ENCODE assay signal across 9 mouse cellular contexts in genomic region chr13:60242447-60243109, GRCm38 (mm10).
DNase-seq lines count a peak whose midpoint lies in the region; ATAC-seq and TF ChIP-seq lines count a peak whose summit lies in the region.
"Had no signal": no experiment of that assay in that cellular context is flagged by ENCODE, and none has a peak within 500 bp of the region (broad histone marks: within the 10 kb centered on the region; RNA-seq: fewer than 3 reads in every experiment).

No protein-coding gene starts in this region.

- no peak overlapping the region for H3K4me3 ChIP-seq in intestine, embryonic 14.5 days (ENCODE audit: low read depth, low read length)
- no peak overlapping the region for H3K4me3 ChIP-seq in intestine, postnatal 0 days (ENCODE audit: low read depth, low read length)
- no peak overlapping the region for H3K4me3 ChIP-seq in limb, embryonic 12.5 days (replicated peaks)
- H3K4me3 ChIP-seq: myocyte had no signal

- H3K4me2 ChIP-seq in intestine, embryonic 14.5 days (ENCODE audit: low read length), result no peak overlapping the region; the same call in 1 of the 2 replicates
- H3K4me2 ChIP-seq in intestine, postnatal 0 days (replicated peaks; ENCODE audit: low read depth), result no peak overlapping the region
- H3K4me2 ChIP-seq in limb, embryonic 12.5 days, result peak overlapping the region; percentile 38

- peaks cover 20% of the 10 kb centered on the region for H3K4me1 ChIP-seq in intestine, embryonic 14.5 days (replicated peaks; ENCODE audit: control insufficient read depth, insufficient read depth, low read length)
- no peaks in the 10 kb centered on the region for H3K4me1 ChIP-seq in intestine, postnatal 0 days (replicated peaks; ENCODE audit: control insufficient read depth, insufficient read depth, low read length)
- peaks cover 26% of the 10 kb centered on the region for H3K4me1 ChIP-seq in limb, embryonic 12.5 days (replicated peaks)

- 0 out of 2 replicates have a peak, but pooled peaks cover 4% of the 10 kb centered on the region for H3K9me3 ChIP-seq in intestine, embryonic 14.5 days (ENCODE audit: control insufficient read depth, low read length)
- no peaks in the 10 kb centered on the region for H3K9me3 ChIP-seq in intestine, postnatal 0 days (ENCODE audit: control insufficient read depth)
- H3K9me3 ChIP-seq in limb, embryonic 12.5 days, result peaks cover 12% of the 10 kb centered on the region

- H3K9ac ChIP-seq in intestine, embryonic 14.5 days (ENCODE audit: low read length), result no peak overlapping the region
- H3K9ac ChIP-seq in intestine, postnatal 0 days (ENCODE audit: low read depth, low read length), result no peak overlapping the region
- peak overlapping the region; percentile 23; the same call in 1 of the 2 replicates for H3K9ac ChIP-seq in limb, embryonic 12.5 days (replicated peaks)

- intact Hi-C loops in gastrocnemius, postnatal 14 days (cut with DNase I; ENCODE audit: low total_unique reads), result no loop called here

- no peaks in the 10 kb centered on the region for H3K36me3 ChIP-seq in intestine, embryonic 14.5 days (ENCODE audit: control insufficient read depth, insufficient read depth, low read length)
- H3K36me3 ChIP-seq in intestine, postnatal 0 days (ENCODE audit: control insufficient read depth, insufficient read depth), result no peaks in the 10 kb centered on the region
- no peaks in the 10 kb centered on the region for H3K36me3 ChIP-seq in limb, embryonic 12.5 days

- no peaks in the 10 kb centered on the region for H3K27me3 ChIP-seq in intestine, embryonic 14.5 days (replicated peaks; ENCODE audit: control insufficient read depth, insufficient read depth, low read length)
- H3K27me3 ChIP-seq in intestine, postnatal 0 days (replicated peaks; ENCODE audit: control insufficient read depth, insufficient read depth, low read length), result no peaks in the 10 kb centered on the region
- no peaks in the 10 kb centered on the region for H3K27me3 ChIP-seq in limb, embryonic 12.5 days

- WGBS in intestine, embryonic 14.5 days, result 27% methylated on average over 8 of the region's 8 CpGs
- WGBS in intestine, postnatal 0 days, result 45% methylated on average over 8 of the region's 8 CpGs
- WGBS in limb, embryonic 12.5 days, result 16% methylated on average over 8 of the region's 8 CpGs

- TF ChIP-seq CTCF in intestine, postnatal 0 days (IDR thresholded peaks at IDR 0.05; ENCODE audit: low read depth), result no peak

- ATAC-seq in intestine, embryonic 14.5 days (replicated peaks; ENCODE audit: low FRiP score, low TSS enrichment, low read depth), result peak; percentile 69
- no peak for ATAC-seq in intestine, postnatal 0 days
- ATAC-seq in limb, embryonic 12.5 days (ENCODE audit: insufficient number of reproducible peaks, insufficient read depth, low FRiP score, low TSS enrichment, low read depth), result peak; percentile 82
- ATAC-seq in erythroblast, adult 5-6 weeks (replicated peaks; ENCODE audit: low FRiP score, poor library complexity, severe bottlenecking), result no peak
- ATAC-seq in frontal cortex, adult (ENCODE audit: low TSS enrichment), result no peak

- H3K27ac ChIP-seq in intestine, embryonic 14.5 days (ENCODE audit: low read depth), result peak overlapping the region; percentile 78
- H3K27ac ChIP-seq in intestine, postnatal 0 days (ENCODE audit: low read depth, low read length), result no peak overlapping the region
- H3K27ac ChIP-seq in limb, embryonic 12.5 days, result peak overlapping the region; percentile 95

- no peak for DNase-seq in intestine, embryonic 14.5 days (ENCODE audit: low spot score)
- peak; percentile 13 for DNase-seq in adrenal gland, postnatal 25 days
- peak; percentile 36 for DNase-seq in gastrocnemius, postnatal 14 days
- DNase-seq in urinary bladder, adult 2 months (ENCODE audit: low spot score), result no peak

Comparison
In these comparisons a context has a peak if more than half of its experiments do, and no peak if none do; other contexts are left out.
1. ATAC-seq: peak in intestine, embryonic 14.5 days (single experiment) and limb, embryonic 12.5 days (single experiment); none in intestine, postnatal 0 days (single experiment), erythroblast, adult 5-6 weeks (single experiment) and frontal cortex, adult (single experiment).
2. DNase-seq: peak in adrenal gland, postnatal 25 days (single experiment) and gastrocnemius, postnatal 14 days (single experiment); none in intestine, embryonic 14.5 days (single experiment) and urinary bladder, adult 2 months (single experiment).